8 mouse cellular contexts compared by ENCODE assay signal in genomic region chr9:14764765-14765164, GRCm38 (mm10). TPM values are rescaled to one million over a fixed set of nuclear protein-coding genes. Genes with fewer than 3 reads are reported as not detected.
DNase-seq lines count a peak whose midpoint lies in the region; ATAC-seq and TF ChIP-seq lines count a peak whose summit lies in the region.

No protein-coding gene starts in this region.

- no peak overlapping the region for H3K4me2 ChIP-seq in forebrain, embryonic 12.5 days
- H3K4me2 ChIP-seq in kidney, embryonic 14.5 days (replicated peaks; ENCODE audit: low read depth, low read length) = no peak overlapping the region

- no peaks in the 10 kb centered on the region for H3K4me1 ChIP-seq in spleen, adult 2 months (ENCODE audit: control insufficient read depth, insufficient read depth, insufficient read length)
- H3K4me1 ChIP-seq in forebrain, embryonic 12.5 days = no peaks in the 10 kb centered on the region
- no peaks in the 10 kb centered on the region for H3K4me1 ChIP-seq in kidney, embryonic 14.5 days (ENCODE audit: control insufficient read depth, insufficient read depth, low read length)

- TF ChIP-seq POLR2A in spleen, adult 2 months (IDR thresholded peaks at IDR 0.05; ENCODE audit: low read depth, low read length) = no peak

- peak; percentile 12 for DNase-seq in cerebellum, adult 8-10 months
- peak in 1 of 2 experiments; percentile 22 for DNase-seq in spleen, adult 2 months (ENCODE audit: low read depth in 1 of 2, low spot score in 2 of 2)
- no peak for DNase-seq in spleen, postnatal 14 days (ENCODE audit: low spot score in 2 of 2)
- peak; percentile 74 for DNase-seq in right cerebral cortex, postnatal 4 days

- no peak overlapping the region for H3K9ac ChIP-seq in forebrain, embryonic 12.5 days
- no peak overlapping the region for H3K9ac ChIP-seq in kidney, embryonic 14.5 days (ENCODE audit: low read depth, low read length)

- peak; percentile 27; the same call in 1 of the 2 replicates for TF ChIP-seq CTCF in spleen, adult 2 months (IDR thresholded peaks at IDR 0.05; ENCODE audit: extremely low read depth, insufficient read depth, insufficient read length, insufficient replicate concordance)

- no peak for ATAC-seq in cerebellum, adult (ENCODE audit: insufficient number of reproducible peaks, low FRiP score, low TSS enrichment)
- ATAC-seq in forebrain, embryonic 12.5 days (ENCODE audit: low FRiP score) = 0 out of 2 replicates have a peak, but pooled peaks have one; percentile 64
- peak; percentile 60; the same call in 1 of the 2 replicates for ATAC-seq in kidney, embryonic 14.5 days (ENCODE audit: low FRiP score, low TSS enrichment)
- peak; percentile 69 for ATAC-seq in megakaryocyte, adult 5-6 weeks (ENCODE audit: poor library complexity, severe bottlenecking)

- no peaks in the 10 kb centered on the region for H3K36me3 ChIP-seq in spleen, adult 2 months (ENCODE audit: control insufficient read depth, insufficient read depth, low read length)
- no peaks in the 10 kb centered on the region for H3K36me3 ChIP-seq in forebrain, embryonic 12.5 days (replicated peaks)
- no peaks in the 10 kb centered on the region for H3K36me3 ChIP-seq in kidney, embryonic 14.5 days (ENCODE audit: control insufficient read depth, insufficient read depth, low read length)

- no peak overlapping the region for H3K27ac ChIP-seq in spleen, adult 2 months (ENCODE audit: insufficient read depth, low read length)
- no peak overlapping the region for H3K27ac ChIP-seq in forebrain, embryonic 12.5 days
- no peak overlapping the region for H3K27ac ChIP-seq in kidney, embryonic 14.5 days (ENCODE audit: low read depth, low read length)

- H3K9me3 ChIP-seq in forebrain, embryonic 12.5 days = no peaks in the 10 kb centered on the region
- H3K9me3 ChIP-seq in kidney, embryonic 14.5 days (ENCODE audit: control insufficient read depth, low read length) = no peaks in the 10 kb centered on the region

- H3K4me3 ChIP-seq in spleen, adult 2 months (ENCODE audit: extremely low read depth, insufficient read depth, insufficient read length) = no peak overlapping the region
- H3K4me3 ChIP-seq in forebrain, embryonic 12.5 days (replicated peaks) = no peak overlapping the region
- no peak overlapping the region for H3K4me3 ChIP-seq in kidney, embryonic 14.5 days (ENCODE audit: low read length)

- 20% methylated on average over 7 of the region's 7 CpGs for WGBS in spleen, adult 2 months
- 27% methylated on average over 7 of the region's 7 CpGs for WGBS in forebrain, embryonic 12.5 days
- 28% methylated on average over 7 of the region's 7 CpGs for WGBS in kidney, embryonic 14.5 days

- H3K27me3 ChIP-seq in spleen, adult 2 months (ENCODE audit: control insufficient read depth, insufficient read depth, low read length) = no peaks in the 10 kb centered on the region
- peaks cover 5% of the 10 kb centered on the region; the same call in 1 of the 2 replicates for H3K27me3 ChIP-seq in forebrain, embryonic 12.5 days
- H3K27me3 ChIP-seq in kidney, embryonic 14.5 days (ENCODE audit: control insufficient read depth, insufficient read depth, low read length) = no peaks in the 10 kb centered on the region

RNA-seq across cellular contexts. Expression of gene 1700012B09Rik, which starts 6.1 kb away (rescaled TPM):
- not detected in 2 replicates for polyA plus RNA-seq in spleen, adult 2 months (2012; rRNA removed)
- 0.62 and 1.5 TPM in 2 replicates for polyA plus RNA-seq in forebrain, embryonic 12.5 days (2016; fragmentation: Nextera tagmentation; extraction: Ambion mirVana)
- not detected in 2 replicates for polyA plus RNA-seq in kidney, embryonic 14.5 days (2014; fragmentation: Nextera tagmentation; extraction: Ambion mirVana)
- total RNA-seq in megakaryocyte, adult 5-6 weeks (2015) = 3.4 and 5.6 TPM in 2 replicates
- total RNA-seq in megakaryocyte, adult 5-6 weeks (2017) = 1.2 and 1.4 TPM in 2 replicates

RNA-seq across cellular contexts. Expression of gene Fut4, which starts 12.6 kb away (rescaled TPM):
- polyA plus RNA-seq in spleen, adult 2 months (2012; rRNA removed) = 4.3 and 6.0 TPM in 2 replicates
- 1.5 TPM in 2 replicates for polyA plus RNA-seq in forebrain, embryonic 12.5 days (2016; fragmentation: Nextera tagmentation; extraction: Ambion mirVana)
- 1.5 and 3.5 TPM in 2 replicates for polyA plus RNA-seq in kidney, embryonic 14.5 days (2014; fragmentation: Nextera tagmentation; extraction: Ambion mirVana)
- 6.9 and 7.2 TPM in 2 replicates for total RNA-seq in megakaryocyte, adult 5-6 weeks (2015)
- 9.5 and 9.6 TPM in 2 replicates for total RNA-seq in megakaryocyte, adult 5-6 weeks (2017)

RNA-seq across cellular contexts. Expression of gene Mre11a, which starts 19.7 kb away (rescaled TPM):
- 3.1 and 4.5 TPM in 2 replicates for polyA plus RNA-seq in spleen, adult 2 months (2012; rRNA removed)
- 31.2 and 32.6 TPM in 2 replicates for polyA plus RNA-seq in forebrain, embryonic 12.5 days (2016; fragmentation: Nextera tagmentation; extraction: Ambion mirVana)
- polyA plus RNA-seq in kidney, embryonic 14.5 days (2014; fragmentation: Nextera tagmentation; extraction: Ambion mirVana) = 25.8 and 36.9 TPM in 2 replicates
- 15.1 and 19.1 TPM in 2 replicates for total RNA-seq in megakaryocyte, adult 5-6 weeks (2015)
- total RNA-seq in megakaryocyte, adult 5-6 weeks (2017) = 42.1 and 49.5 TPM in 2 replicates

RNA-seq across cellular contexts. Expression of gene Ankrd49, which starts 19.9 kb away (rescaled TPM):
- polyA plus RNA-seq in spleen, adult 2 months (2012; rRNA removed) = 4.8 and 5.6 TPM in 2 replicates
- polyA plus RNA-seq in forebrain, embryonic 12.5 days (2016; fragmentation: Nextera tagmentation; extraction: Ambion mirVana) = 54.6 and 56.9 TPM in 2 replicates
- 44.5 and 46.8 TPM in 2 replicates for polyA plus RNA-seq in kidney, embryonic 14.5 days (2014; fragmentation: Nextera tagmentation; extraction: Ambion mirVana)
- total RNA-seq in megakaryocyte, adult 5-6 weeks (2015) = 37.1 and 38.4 TPM in 2 replicates
- total RNA-seq in megakaryocyte, adult 5-6 weeks (2017) = 36.6 and 46.4 TPM in 2 replicates

RNA-seq across cellular contexts. Expression of gene Piwil4, which starts 24.2 kb away (rescaled TPM):
- 0.19 and 0.46 TPM in 2 replicates for polyA plus RNA-seq in spleen, adult 2 months (2012; rRNA removed)
- 0.17 TPM in 1 of 2 replicates, not detected in the other for polyA plus RNA-seq in forebrain, embryonic 12.5 days (2016; fragmentation: Nextera tagmentation; extraction: Ambion mirVana)
- not detected in 2 replicates for polyA plus RNA-seq in kidney, embryonic 14.5 days (2014; fragmentation: Nextera tagmentation; extraction: Ambion mirVana)
- 0.09 TPM in 1 of 2 replicates, not detected in the other for total RNA-seq in megakaryocyte, adult 5-6 weeks (2015)
- not detected in 2 replicates for total RNA-seq in megakaryocyte, adult 5-6 weeks (2017)

Comparison
In these comparisons a context has a peak if more than half of its experiments do, and no peak if none do; other contexts are left out.
1. DNase-seq: peak in cerebellum, adult 8-10 months (single experiment) and right cerebral cortex, postnatal 4 days (single experiment); none in spleen, postnatal 14 days (0 of 2).